Mouse (Mus musculus) bone marrow, adult 2 months (tissue): ENCODE results near the gene Cdk18.

Source experiments
- CTCF ChIP-seq: fragments of 200-500 bp; IDR thresholded peaks from 2 replicates; pipeline ENCODE4 v1.5.1; 2011; ENCODE audit warnings: low read length, control low read depth; ENCODE audit not compliant: control insufficient read depth, insufficient read depth
- POLR2A ChIP-seq: fragments of 200-500 bp; IDR thresholded peaks from 2 replicates; pipeline ENCODE4 v1.6.1; 2011; ENCODE audit warnings: low read depth, mild to moderate bottlenecking, control low read depth, low read length, borderline replicate concordance; ENCODE audit not compliant: control insufficient read depth

DNA sequence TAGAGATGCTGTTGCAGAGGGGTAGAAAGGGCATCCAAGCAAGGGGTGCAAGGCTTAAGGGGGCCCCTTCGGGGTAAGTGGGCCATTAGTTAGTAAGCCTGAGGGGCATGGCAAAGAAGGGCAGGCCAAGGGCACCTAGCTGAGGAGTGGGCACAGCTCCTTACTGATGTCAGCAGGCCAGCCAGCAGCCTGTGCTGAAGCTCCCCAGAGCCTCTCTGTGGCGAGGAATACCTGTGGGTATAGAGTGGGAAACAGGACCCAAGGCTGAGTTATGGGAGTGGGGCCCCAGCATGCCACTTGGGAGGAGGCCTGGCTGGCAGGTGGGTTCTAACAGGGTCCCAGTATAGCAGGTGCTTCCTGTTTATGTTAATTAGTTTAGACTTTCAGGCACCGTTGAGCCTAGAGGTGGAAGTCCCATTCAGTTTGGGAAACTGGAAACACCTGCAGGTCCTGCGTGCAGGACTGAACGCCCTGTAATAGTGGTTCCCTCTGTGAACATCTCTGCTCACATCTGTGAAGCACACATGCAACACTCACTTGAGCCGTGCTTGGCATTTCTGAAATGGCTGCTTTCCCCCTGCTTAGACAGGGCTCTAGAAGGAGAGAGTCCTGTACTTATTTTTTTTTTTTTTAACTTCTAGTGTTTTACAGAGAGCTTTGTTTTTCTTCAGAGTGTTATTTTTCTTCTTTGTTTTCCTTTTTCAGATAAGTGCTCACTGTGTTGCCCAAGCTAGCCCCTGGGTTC is 37.4 kb downstream of the Cdk18 start:
- TF ChIP-seq POLR2A (no peak), CTCF (no peak)
